Mouse (Mus musculus) R1 (cell line): Measurements from ENCODE around the gene Cracr2b.

Experiments
- DNase-seq: peaks from one replicate; pipeline ENCODE4 v3.0.0-alpha.2; 2018; ENCODE audit warnings: low read depth, low spot score

The Cracr2b gene

GRCm38 (mm10) chr7:141485606-141486005 lies 24.7 kb downstream of the Cracr2b start:
- no peak for DNase-seq

DNA sequence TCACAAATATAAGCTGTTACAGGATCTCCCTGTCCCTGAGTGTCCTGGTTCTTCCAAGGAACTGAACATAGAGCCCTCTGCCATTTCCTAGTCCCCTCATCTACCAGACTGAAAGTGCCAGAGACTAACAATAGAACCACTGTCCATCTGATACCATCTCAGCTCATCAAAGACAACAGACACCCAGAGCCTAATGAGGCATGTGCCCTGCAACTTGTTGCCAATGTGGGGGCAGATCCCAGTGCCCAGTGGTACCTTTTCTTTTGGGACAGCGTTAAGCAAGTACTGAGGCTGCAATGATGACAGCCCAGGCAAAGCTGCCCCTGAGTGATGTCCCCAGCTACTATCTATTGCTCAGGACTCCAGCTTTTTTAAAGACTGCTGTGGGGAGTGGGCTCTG lies 25.3 kb downstream of the Cracr2b start:
- DNase-seq = no peak

DNA sequence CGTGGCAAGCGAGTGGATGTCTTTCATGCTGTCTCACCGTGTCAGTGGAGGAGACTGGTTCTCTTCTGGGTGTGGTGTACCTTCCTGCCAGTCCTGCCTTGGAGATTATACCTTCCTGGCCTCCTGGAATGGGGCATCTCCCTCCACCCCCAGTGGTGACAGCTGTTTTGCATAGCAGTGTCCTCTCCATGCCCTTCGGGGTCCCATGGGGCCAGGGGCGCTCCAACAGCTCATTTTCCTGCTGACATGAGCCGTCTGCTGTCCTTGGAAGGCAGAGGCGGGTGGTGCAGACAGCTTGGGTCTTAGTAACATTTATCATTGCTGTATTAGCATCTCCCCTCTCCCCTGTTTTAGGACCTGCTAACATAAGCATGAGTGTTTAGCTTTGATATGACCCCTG lies 26.2 kb downstream of the Cracr2b start:
- DNase-seq = no peak

- DNase-seq = peak; percentile 60
Measured at GRCm38 (mm10) chr7:141491151-141491550, 30.3 kb downstream of the Cracr2b start.

DNA sequence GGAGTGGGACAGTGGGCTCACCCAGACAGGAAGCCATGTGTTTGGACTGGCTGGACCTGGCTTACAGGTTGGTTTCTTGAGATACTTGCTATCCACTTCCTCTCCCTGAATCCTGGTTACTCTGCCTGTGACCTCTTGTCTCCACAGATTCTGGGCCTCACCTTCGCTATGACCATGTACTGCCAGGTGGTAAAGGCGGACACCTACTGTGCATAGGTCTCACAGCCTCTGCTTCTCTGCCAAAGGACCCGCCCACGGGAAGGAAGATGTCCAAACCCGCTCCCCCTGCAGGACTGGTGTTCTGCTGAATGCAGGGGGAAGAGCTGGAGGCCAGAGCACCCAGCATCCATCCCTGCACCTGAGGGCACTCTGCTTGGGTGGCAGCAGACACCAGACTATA lies 31.8 kb downstream of the Cracr2b start:
- no peak for DNase-seq

- no peak for DNase-seq
Measured at GRCm38 (mm10) chr7:141493729-141494128, 32.8 kb downstream of the Cracr2b start.

DNA sequence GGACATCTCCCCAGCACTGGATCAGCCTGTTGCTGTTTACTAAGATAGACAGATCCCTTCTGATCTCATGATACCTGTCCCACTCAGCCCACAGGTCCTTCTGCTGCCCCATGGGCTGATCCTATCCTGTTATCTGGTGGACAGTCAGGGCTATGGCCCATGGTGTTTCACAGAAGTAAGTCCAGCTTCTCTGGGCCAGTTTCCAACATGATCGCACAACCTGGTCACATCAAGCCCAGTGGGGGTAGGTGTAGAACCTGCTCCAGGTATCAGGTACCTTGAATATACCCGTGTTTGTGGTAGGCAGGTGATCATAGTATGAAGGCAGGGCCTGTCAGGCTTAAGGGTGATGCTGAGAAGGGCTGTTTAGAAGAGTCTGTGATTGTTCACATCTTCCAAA lies 34.5 kb downstream of the Cracr2b start:
- no peak for DNase-seq

DNA sequence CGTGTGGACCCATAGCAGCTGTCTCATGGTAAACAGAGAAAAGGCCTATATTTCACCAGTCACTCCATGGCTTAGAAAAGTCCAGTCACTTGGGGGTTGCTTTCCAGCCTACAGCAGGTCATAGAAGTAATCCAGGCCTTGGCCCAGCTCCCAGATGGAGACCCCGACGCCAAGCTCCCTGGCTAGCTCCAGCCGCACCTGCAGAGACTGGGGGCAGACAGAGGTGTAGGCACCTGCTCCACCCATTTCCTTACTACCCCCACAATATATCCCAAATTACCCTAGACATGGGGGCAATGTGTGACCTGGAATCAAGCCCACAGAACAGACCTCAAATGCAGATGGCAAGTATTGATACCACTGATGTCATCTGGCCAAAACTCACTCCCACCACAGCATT lies 35.0 kb downstream of the Cracr2b start:
- no peak for DNase-seq

- DNase-seq = no peak
Measured at GRCm38 (mm10) chr7:141497600-141497999, 36.7 kb downstream of the Cracr2b start.

DNA sequence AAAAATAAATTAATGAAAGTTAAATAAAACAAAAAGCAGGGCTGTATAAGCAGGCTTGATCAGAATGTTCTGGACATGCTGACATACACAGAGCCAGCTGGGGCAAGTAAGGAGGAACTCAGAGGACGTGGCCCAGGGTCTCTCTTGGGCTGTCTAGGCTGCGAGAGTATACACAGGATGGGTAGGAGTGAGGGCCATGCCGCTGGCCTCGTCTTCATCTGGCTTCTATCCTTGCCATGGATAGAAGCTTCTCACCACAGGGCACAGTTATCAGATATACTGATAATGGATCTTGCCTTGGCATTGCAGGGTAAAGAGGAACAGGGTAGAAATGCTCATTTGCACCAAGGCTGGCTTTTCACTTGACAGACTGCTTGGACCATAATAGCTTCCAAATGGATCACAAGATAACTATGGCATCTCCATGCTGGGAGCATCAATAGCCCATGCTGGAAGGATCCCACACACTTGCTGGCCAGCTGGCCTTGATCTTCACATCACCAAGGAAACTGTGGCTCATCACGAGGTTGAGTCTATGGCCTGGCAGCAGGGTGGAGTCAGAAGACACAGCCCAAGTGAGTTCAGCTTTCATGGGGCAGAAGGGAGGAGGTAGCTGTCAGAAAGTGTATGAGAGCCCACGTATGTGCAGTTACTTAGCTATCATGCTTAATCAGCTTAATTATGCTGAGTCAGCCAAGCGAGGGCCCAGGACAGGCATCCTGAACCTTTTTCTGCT lies 41.1 kb downstream of the Cracr2b start:
- DNase-seq = no peak

GRCm38 (mm10) chr7:141502556-141502905 lies 41.6 kb downstream of the Cracr2b start:
- no peak for DNase-seq

DNA sequence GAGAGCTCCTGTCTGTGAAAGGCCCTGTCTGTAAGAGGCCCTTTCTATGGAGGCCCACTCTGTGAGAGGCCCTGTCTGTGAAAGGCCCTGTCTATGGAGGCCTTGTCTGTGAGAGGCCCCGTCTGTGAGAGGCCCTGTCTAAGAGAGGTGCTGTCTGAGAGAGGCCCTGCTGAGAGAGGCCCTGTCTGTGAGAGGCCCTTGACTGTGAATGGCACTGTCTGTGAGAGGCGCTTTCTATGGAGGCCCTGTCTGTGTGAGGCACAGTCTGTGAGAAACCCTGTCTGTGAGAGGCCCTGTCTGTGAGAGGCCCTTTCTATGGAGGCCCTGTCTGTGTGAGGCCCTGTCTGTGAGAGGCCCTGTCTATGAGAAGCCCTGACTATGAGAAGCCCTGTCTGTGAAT lies 45.4 kb downstream of the Cracr2b start:
- DNase-seq = no peak

DNA sequence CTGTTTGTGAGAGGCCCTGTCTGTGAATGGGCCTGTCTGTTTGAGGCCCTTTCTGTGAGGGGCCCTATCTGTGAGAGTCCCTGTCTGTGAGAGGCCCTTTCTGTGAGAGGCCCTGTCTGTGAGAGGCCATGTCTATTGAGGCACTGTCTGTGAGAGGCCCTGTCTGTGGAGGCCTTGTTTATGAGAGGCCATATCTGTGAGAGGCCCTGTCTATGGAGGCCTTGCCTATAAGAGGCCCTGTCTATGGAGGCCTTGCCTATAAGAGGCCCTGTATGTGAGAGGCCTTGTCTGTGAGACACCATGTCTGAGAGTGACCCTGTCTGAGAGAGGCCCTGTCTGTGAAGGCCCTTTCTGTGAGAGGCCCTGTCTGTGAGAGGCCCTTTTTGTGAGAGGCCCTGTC lies 47.3 kb downstream of the Cracr2b start:
- DNase-seq = no peak

DNA sequence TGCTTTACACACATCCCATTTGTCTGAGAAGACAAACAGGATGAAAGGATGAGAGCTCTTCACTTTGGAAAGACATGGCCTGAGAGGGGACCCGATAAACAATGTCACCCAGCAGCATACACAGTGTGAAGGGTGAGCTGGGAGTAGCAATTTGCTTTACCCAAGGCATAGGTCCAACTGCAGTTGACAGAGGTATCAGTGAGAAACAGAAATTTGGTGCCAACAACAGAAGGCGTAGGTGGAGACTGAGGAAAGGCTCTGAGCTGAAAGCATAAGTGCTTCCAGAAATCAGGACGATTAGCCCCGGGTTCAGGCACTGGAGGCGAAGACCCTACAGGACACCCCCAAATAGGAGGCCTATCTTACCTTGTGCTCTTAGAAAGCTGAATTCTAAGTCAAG lies 49.3 kb downstream of the Cracr2b start:
- no peak for DNase-seq

- DNase-seq = no peak
Measured at GRCm38 (mm10) chr7:141510681-141511191, 49.8 kb downstream of the Cracr2b start.
